Mouse (Mus musculus): Measurements from ENCODE around the gene Rufy1. TPM values are rescaled to one million over a fixed set of nuclear protein-coding genes. Genes with fewer than 3 reads are reported as not detected.

Rufy1 gene
- polyA plus RNA-seq, 1 experiment = 38.3 TPM

DNA sequence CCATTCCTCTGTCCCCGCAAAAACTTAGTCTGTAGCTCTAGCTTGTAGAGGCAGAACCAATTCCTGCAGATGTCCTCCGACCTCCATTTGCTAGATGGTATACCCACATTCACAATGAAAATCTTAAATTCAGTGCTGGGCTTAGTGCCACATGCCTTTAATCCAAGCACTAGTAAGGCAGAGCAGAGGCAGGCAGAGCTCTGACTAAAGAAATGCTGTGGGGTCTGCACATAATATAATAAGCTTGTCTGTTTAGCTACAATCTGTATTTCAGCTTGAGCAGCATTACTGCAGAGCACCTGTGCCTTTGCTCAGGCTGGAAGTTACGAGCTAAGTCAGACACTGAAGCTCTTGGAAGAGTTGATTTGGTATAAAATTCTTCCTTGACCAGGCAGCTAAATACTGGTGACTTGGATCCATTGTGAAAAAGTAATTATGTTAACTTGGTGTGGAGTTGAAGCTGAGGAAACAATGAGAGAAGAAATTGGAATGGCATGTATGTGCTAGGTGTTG is 43.7 kb downstream of the Rufy1 start:
- Histone ChIP-seq H3K4me3 (replicated peaks; ENCODE audit: insufficient read depth, low read depth, low read length) (no peak overlapping the region), H3K27ac (ENCODE audit: insufficient read depth, low read length) (no peak overlapping the region), H3K27me3 (ENCODE audit: control insufficient read depth, insufficient read depth, low read length) (no peaks in the 10 kb centered on the region), H3K4me1 (ENCODE audit: control insufficient read depth, insufficient read depth, low read length) (no peaks in the 10 kb centered on the region)
- TF ChIP-seq CTCF (IDR thresholded peaks at IDR 0.05; ENCODE audit: borderline replicate concordance, insufficient read depth, low read depth, low read length) = no peak
- TF ChIP-seq POLR2A (IDR thresholded peaks at IDR 0.05; ENCODE audit: borderline replicate concordance, insufficient read depth, low read length) = no peak
- 64% methylated on average over 3 of the region's 3 CpGs for WGBS
- no peak for DNase-seq

DNA sequence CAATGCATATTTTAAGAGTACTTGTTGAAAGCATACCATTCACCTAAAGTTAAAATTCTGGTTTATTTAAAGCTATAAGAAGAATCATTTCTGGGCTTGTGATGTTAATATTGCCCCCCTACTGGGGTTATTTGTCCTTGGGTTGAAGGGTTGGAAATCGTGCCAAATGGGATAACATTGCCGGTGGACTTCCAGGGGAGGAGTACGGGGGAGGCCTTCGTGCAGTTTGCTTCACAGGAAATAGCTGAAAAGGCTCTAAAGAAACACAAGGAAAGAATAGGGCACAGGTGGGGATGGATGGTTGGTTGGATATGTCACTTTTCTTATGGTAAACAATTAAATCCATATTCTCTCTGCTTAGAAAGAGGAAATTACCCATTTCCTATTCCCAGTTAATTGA is 49.6 kb downstream of the Rufy1 start:
- Histone ChIP-seq H3K27ac (ENCODE audit: insufficient read depth, low read length) (no peak overlapping the region), H3K4me1 (ENCODE audit: control insufficient read depth, insufficient read depth, low read length) (peaks cover under 1% of the 10 kb centered on the region; the same call in 1 of the 2 replicates), H3K4me3 (replicated peaks; ENCODE audit: insufficient read depth, low read depth, low read length) (no peak overlapping the region), H3K27me3 (ENCODE audit: control insufficient read depth, insufficient read depth, low read length) (no peaks in the 10 kb centered on the region)
- DNase-seq = no peak
- WGBS = 1% methylated on average over 4 of the region's 4 CpGs
- TF ChIP-seq POLR2A (IDR thresholded peaks at IDR 0.05; ENCODE audit: borderline replicate concordance, insufficient read depth, low read length) = no peak

DNA sequence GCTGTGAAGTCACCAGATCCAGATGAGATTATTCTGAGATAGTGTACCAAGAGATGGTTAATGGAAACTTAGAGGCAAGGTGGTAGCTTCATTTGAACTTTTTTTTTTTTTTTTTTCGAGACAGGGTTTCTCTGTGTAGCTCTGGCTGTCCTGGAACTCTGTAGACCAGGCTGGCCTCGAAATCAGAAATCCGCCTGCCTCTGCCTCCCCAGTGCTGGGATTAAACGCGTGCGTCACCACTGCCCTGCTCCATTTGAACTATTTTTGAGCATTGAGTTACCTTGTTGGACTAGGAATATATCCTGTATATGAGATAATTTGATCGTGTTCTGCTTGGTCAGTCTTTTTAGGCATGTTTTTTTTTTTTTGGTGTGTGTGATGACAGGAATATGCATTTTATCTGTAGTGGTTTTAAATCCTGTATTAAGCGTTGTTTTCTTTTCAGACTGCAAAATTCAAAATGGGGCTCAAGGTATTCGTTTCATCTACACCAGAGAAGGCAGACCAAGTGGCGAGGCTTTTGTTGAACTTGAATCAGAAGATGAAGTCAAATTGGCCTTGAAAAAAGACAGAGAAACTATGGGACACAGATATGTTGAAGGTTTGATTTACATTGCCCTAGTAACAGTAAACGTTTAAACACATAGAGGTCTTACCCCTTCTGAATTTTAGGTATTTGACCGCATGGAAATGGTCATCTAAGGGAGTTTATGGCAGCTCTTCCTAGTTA is 51.7 kb downstream of the Rufy1 start:
- no peak for DNase-seq
- H3K4me3 ChIP-seq (replicated peaks; ENCODE audit: insufficient read depth, low read depth, low read length) = peak overlapping the region; percentile 75
- H3K27me3 ChIP-seq (ENCODE audit: control insufficient read depth, insufficient read depth, low read length) = no peaks in the 10 kb centered on the region
- peaks cover 6% of the 10 kb centered on the region; the same call in 1 of the 2 replicates for H3K4me1 ChIP-seq (ENCODE audit: control insufficient read depth, insufficient read depth, low read length)
- 36% methylated on average over 12 of the region's 12 CpGs for WGBS
- TF ChIP-seq CTCF (IDR thresholded peaks at IDR 0.05; ENCODE audit: borderline replicate concordance, insufficient read depth, low read depth, low read length) (no peak), POLR2A (IDR thresholded peaks at IDR 0.05; ENCODE audit: borderline replicate concordance, insufficient read depth, low read length) (no peak)
- H3K27ac ChIP-seq (ENCODE audit: insufficient read depth, low read length) = no peak overlapping the region

- H3K4me1 ChIP-seq (ENCODE audit: control insufficient read depth, insufficient read depth, low read length) = peaks cover 6% of the 10 kb centered on the region; the same call in 1 of the 2 replicates
- 1% methylated on average over 71 of the region's 71 CpGs for WGBS
- peak overlapping the region; percentile 92 for H3K27ac ChIP-seq (ENCODE audit: insufficient read depth, low read length)
- peak; percentile 79 to 82 for DNase-seq
- H3K27me3 ChIP-seq (ENCODE audit: control insufficient read depth, insufficient read depth, low read length) = no peaks in the 10 kb centered on the region
- TF ChIP-seq POLR2A (IDR thresholded peaks at IDR 0.05; ENCODE audit: borderline replicate concordance, insufficient read depth, low read length) (no peak), CTCF (IDR thresholded peaks at IDR 0.05; ENCODE audit: borderline replicate concordance, insufficient read depth, low read depth, low read length) (peak; percentile 39; the same call in 1 of the 2 replicates)
- peak overlapping the region; percentile 75 for H3K4me3 ChIP-seq (replicated peaks; ENCODE audit: insufficient read depth, low read depth, low read length)
Measured at GRCm38 (mm10) chr11:50377892-50378684, 52.8 kb downstream of the Rufy1 start.

GRCm38 (mm10) chr11:50376911-50377891 is 53.7 kb downstream of the Rufy1 start, which contains the start of gene Hnrnph1:
TSS of gene Hnrnph1 (plus strand) at chr11:50376990.
- Histone ChIP-seq H3K4me3 (replicated peaks; ENCODE audit: insufficient read depth, low read depth, low read length) (peak within 1 kb of the TSS; percentile 75), H3K27me3 (ENCODE audit: control insufficient read depth, insufficient read depth, low read length) (no peaks in the 10 kb centered on the region), H3K4me1 (ENCODE audit: control insufficient read depth, insufficient read depth, low read length) (peaks cover 6% of the 10 kb centered on the region; the same call in 1 of the 2 replicates), H3K27ac (ENCODE audit: insufficient read depth, low read length) (peak within 1 kb of the TSS; percentile 97)
- peak; percentile 99 for DNase-seq
- TF ChIP-seq CTCF (IDR thresholded peaks at IDR 0.05; ENCODE audit: borderline replicate concordance, insufficient read depth, low read depth, low read length) (no peak), POLR2A (IDR thresholded peaks at IDR 0.05; ENCODE audit: borderline replicate concordance, insufficient read depth, low read length) (peak; percentile 97)
- under 1% methylated on average over 76 of the region's 76 CpGs for WGBS

DNA sequence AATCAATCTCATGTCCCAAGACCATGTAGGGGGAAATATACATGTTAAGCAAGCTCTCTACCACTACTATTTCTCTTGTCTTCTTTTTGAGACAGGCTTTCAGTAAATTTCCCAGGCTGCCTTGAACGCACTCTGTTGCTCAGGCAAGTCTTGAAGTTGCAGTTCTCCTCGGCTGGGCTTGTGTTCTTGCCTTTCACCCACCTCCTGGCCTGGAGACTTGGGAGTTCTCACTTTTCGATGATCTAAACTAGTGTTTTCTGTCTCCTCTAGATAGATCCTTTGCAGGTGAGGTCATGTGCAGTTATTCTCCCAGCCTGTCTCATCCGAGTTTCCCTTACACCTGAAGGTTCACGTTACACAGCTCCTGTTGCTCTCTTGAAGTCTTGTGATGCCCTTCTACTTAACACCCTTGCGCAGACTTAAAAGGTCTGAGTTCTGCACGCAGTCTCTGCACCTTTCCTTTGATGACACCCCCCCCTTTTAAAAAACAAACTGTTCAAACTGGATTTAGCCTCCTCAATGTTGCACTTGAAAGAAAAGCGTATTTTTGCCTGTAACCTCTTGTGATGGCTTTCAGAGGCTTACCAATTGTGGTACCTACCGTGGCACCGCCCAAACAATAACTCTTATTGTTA is 54.7 kb downstream of the Rufy1 start:
- peak overlapping the region; percentile 97 for H3K27ac ChIP-seq (ENCODE audit: insufficient read depth, low read length)
- H3K27me3 ChIP-seq (ENCODE audit: control insufficient read depth, insufficient read depth, low read length) = no peaks in the 10 kb centered on the region
- peaks cover 6% of the 10 kb centered on the region; the same call in 1 of the 2 replicates for H3K4me1 ChIP-seq (ENCODE audit: control insufficient read depth, insufficient read depth, low read length)
- WGBS = 26% methylated on average over 10 of the region's 10 CpGs
- TF ChIP-seq CTCF (IDR thresholded peaks at IDR 0.05; ENCODE audit: borderline replicate concordance, insufficient read depth, low read depth, low read length) (no peak), POLR2A (IDR thresholded peaks at IDR 0.05; ENCODE audit: borderline replicate concordance, insufficient read depth, low read length) (no peak)
- peak overlapping the region; percentile 72 for H3K4me3 ChIP-seq (replicated peaks; ENCODE audit: insufficient read depth, low read depth, low read length)
- peak in 1 of 2 experiments; percentile 39 for DNase-seq
